Mouse (Mus musculus): ENCODE measurements at regions not wholly inside any gene's neighbourhood (a gene's known extent, or its start where the extent isn't known, plus 50 kb on each side); places are given as distances from the start of the nearest gene placed in this dataset. TPM values are rescaled to one million over a fixed set of nuclear protein-coding genes. Genes with fewer than 3 reads are reported as not detected.

DNA sequence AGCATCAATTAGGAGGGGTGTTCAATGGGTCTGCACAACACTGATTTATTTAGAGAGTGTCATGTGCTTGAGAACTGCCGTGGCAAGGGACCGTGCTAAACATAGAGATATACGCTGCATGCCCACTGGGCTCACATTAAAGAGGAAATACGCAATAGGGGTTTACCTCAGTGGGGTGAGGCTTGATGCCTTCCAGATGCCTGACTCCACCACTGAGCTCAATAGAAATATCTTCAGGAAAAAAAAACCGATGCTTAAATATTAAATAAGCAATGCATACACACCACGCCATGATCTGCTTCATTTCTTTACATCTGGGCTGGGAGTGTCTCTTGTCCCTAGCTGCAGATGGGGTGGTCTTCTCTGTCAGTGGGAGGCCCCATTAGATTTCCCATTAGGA is 63.9 kb upstream of the Gm10320 start:
- 45% methylated on average over 6 of the region's 6 CpGs for WGBS

DNA sequence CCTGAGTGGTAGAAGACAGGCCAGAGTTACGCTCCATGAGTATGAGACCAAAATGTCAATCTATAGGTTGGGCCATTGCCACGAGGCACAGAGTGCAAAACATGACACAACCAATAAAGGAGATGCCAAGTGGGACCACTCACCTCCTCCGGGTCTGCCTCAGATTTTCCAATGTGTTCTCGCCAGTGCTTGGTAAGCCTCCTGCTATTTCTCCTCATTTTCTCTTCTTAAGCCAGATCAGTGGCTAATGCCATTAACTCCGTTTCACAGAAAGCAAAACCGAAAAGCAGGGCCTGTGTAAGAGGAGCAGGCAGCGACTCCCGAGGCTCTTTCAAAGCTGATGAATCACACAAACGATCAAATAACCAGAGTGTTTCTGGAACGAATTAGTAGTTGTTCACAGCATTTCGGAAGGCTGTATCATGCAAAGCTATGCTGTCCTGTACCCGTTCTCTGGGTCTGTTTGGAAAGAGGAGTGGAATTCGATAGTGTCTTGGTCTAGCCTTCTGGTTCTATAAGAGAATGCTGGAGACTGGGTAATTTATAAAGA is 59.7 kb upstream of the Gm10320 start:
- Histone ChIP-seq H3K4me3 (ENCODE audit: low read depth, low read length) (no peak overlapping the region), H3K4me2 (ENCODE audit: low read length) (no peak overlapping the region), H3K27me3 (replicated peaks; ENCODE audit: control insufficient read depth, insufficient read depth, low read length) (no peaks in the 10 kb centered on the region), H3K9ac (ENCODE audit: low read length) (no peak overlapping the region), H3K4me1 (replicated peaks; ENCODE audit: control insufficient read depth, insufficient read depth, low read length) (no peaks in the 10 kb centered on the region), H3K27ac (ENCODE audit: low read depth) (no peak overlapping the region), H3K36me3 (ENCODE audit: control insufficient read depth, insufficient read depth, low read length) (no peaks in the 10 kb centered on the region), H3K9me3 (ENCODE audit: control insufficient read depth, low read length) (no peaks in the 10 kb centered on the region)
- 84% methylated on average over 13 of the region's 13 CpGs for WGBS
- no peak for ATAC-seq (replicated peaks; ENCODE audit: low FRiP score, low TSS enrichment, low read depth)
- DNase-seq (ENCODE audit: low spot score): no peak

More for the DNA sequence above, 63.9 kb upstream of the Gm10320 start:
- no peaks in the 10 kb centered on the region for H3K4me1 ChIP-seq (replicated peaks; ENCODE audit: control insufficient read depth, insufficient read depth, low read length)
- no peak overlapping the region for H3K4me3 ChIP-seq (ENCODE audit: low read depth, low read length)
- DNase-seq (ENCODE audit: low spot score) (no peak), ATAC-seq (replicated peaks; ENCODE audit: low FRiP score, low TSS enrichment, low read depth) (no peak)
- no peaks in the 10 kb centered on the region for H3K27me3 ChIP-seq (replicated peaks; ENCODE audit: control insufficient read depth, insufficient read depth, low read length)
- no peak overlapping the region for H3K4me2 ChIP-seq (ENCODE audit: low read length)
- H3K36me3 ChIP-seq (ENCODE audit: control insufficient read depth, insufficient read depth, low read length): no peaks in the 10 kb centered on the region
- H3K9ac ChIP-seq (ENCODE audit: low read length): no peak overlapping the region
- H3K9me3 ChIP-seq (ENCODE audit: control insufficient read depth, low read length): no peaks in the 10 kb centered on the region
- H3K27ac ChIP-seq (ENCODE audit: low read depth): no peak overlapping the region

DNA sequence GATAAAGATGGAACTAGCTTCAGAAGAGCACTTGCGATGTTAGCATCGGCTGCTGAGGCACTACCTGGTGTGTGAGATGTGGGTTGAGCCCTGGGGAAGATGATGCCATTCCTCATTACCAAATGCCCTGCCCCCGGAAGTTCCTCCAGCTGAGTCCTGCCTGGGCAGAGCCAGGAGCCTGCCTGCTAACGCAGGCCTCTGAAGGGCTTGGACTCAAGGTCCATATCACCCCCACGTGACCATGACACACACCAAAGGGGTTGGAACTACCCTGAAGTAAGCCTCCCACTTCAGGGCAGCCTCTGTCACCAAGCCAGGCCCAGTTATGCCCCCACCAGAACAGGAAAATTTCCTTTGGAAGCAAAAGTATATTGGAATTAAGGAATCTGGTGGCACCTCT is 55.4 kb upstream of the Gm10320 start:
- ATAC-seq (replicated peaks; ENCODE audit: low FRiP score, low TSS enrichment, low read depth): no peak
- Histone ChIP-seq H3K4me3 (ENCODE audit: low read depth, low read length) (no peak overlapping the region), H3K27me3 (replicated peaks; ENCODE audit: control insufficient read depth, insufficient read depth, low read length) (no peaks in the 10 kb centered on the region), H3K9me3 (ENCODE audit: control insufficient read depth, low read length) (no peaks in the 10 kb centered on the region), H3K27ac (ENCODE audit: low read depth) (no peak overlapping the region), H3K36me3 (ENCODE audit: control insufficient read depth, insufficient read depth, low read length) (no peaks in the 10 kb centered on the region), H3K9ac (ENCODE audit: low read length) (no peak overlapping the region), H3K4me1 (replicated peaks; ENCODE audit: control insufficient read depth, insufficient read depth, low read length) (no peaks in the 10 kb centered on the region), H3K4me2 (ENCODE audit: low read length) (no peak overlapping the region)
- WGBS: 71% methylated on average over 5 of the region's 5 CpGs
- DNase-seq (ENCODE audit: low spot score): no peak

DNA sequence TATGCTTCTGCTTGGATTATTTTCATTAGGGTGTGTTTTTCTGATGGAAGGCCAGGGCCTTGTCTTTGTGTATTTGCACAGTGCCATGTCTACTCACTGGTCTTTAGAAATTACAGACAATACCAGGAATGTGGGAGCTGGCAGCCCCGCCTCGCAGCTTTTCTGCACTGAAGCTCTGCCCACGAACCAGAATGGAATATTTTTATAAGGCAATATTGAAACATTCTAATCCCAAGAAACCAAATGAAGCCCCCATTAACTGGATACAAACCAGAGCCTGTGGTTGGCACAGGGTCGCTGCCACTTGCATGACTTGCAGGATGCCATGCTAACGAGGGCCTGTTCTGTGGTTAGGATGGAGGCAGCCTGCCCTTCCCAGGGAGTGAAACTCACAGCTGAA is 54.3 kb upstream of the Gm10320 start:
- 68% methylated on average over 5 of the region's 5 CpGs for WGBS
- H3K4me2 ChIP-seq (ENCODE audit: low read length): no peak overlapping the region
- H3K9ac ChIP-seq (ENCODE audit: low read length): no peak overlapping the region
- H3K4me1 ChIP-seq (replicated peaks; ENCODE audit: control insufficient read depth, insufficient read depth, low read length): no peaks in the 10 kb centered on the region
- H3K27me3 ChIP-seq (replicated peaks; ENCODE audit: control insufficient read depth, insufficient read depth, low read length): no peaks in the 10 kb centered on the region
- no peaks in the 10 kb centered on the region for H3K36me3 ChIP-seq (ENCODE audit: control insufficient read depth, insufficient read depth, low read length)
- no peaks in the 10 kb centered on the region for H3K9me3 ChIP-seq (ENCODE audit: control insufficient read depth, low read length)
- no peak overlapping the region for H3K4me3 ChIP-seq (ENCODE audit: low read depth, low read length)
- DNase-seq (ENCODE audit: low spot score) (no peak), ATAC-seq (replicated peaks; ENCODE audit: low FRiP score, low TSS enrichment, low read depth) (no peak)
- H3K27ac ChIP-seq (ENCODE audit: low read depth): no peak overlapping the region

DNA sequence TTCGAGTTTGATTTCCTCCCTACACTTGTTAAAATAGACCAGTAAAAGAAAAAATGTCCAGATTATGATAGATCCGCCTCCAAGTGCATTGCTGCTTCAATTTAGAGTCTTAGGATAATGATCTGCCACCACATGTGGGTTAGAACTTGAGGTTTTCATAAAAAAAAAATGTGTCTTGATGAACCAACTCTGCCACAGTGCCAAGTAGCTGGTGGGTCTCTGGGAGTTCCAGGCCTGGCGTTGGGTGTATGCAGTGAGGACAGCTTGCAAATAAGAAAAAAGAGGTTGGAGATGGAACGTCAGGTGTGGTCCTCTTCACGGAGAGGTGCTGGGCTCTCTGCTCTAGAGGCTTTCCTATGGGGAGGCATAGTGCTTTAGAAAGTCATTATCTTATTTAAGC is 53.6 kb upstream of the Gm10320 start:
- Histone ChIP-seq H3K27me3 (replicated peaks; ENCODE audit: control insufficient read depth, insufficient read depth, low read length) (no peaks in the 10 kb centered on the region), H3K4me3 (ENCODE audit: low read depth, low read length) (no peak overlapping the region), H3K27ac (ENCODE audit: low read depth) (no peak overlapping the region), H3K9me3 (ENCODE audit: control insufficient read depth, low read length) (no peaks in the 10 kb centered on the region), H3K9ac (ENCODE audit: low read length) (no peak overlapping the region), H3K36me3 (ENCODE audit: control insufficient read depth, insufficient read depth, low read length) (no peaks in the 10 kb centered on the region), H3K4me2 (ENCODE audit: low read length) (no peak overlapping the region), H3K4me1 (replicated peaks; ENCODE audit: control insufficient read depth, insufficient read depth, low read length) (no peaks in the 10 kb centered on the region)
- DNase-seq (ENCODE audit: low spot score) (no peak), ATAC-seq (replicated peaks; ENCODE audit: low FRiP score, low TSS enrichment, low read depth) (no peak)
- WGBS: 76% methylated on average over 5 of the region's 5 CpGs

DNA sequence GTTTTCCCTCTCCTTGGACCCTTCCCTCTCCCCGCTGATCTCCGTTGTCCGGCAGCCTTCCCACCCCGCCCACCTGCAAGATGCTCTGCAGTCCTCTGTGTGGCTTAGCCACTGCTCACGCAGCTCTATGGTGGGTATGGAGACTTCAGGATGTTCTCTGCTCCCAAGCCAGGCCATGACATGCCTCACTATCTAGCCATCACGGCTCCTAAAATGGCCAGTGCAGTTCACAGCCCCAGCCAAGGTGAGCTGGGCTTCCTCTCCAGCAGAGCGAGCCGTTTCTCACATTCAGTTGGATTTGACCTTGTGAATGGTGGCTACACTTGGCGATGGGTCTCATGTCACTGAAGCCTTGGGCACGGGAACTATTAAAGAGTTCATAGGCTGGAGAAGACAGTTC is 52.2 kb upstream of the Gm10320 start:
- no peaks in the 10 kb centered on the region for H3K9me3 ChIP-seq (ENCODE audit: control insufficient read depth, low read length)
- DNase-seq (ENCODE audit: low spot score) (no peak), ATAC-seq (replicated peaks; ENCODE audit: low FRiP score, low TSS enrichment, low read depth) (no peak)
- no peaks in the 10 kb centered on the region for H3K27me3 ChIP-seq (replicated peaks; ENCODE audit: control insufficient read depth, insufficient read depth, low read length)
- WGBS: 90% methylated on average over 10 of the region's 10 CpGs
- no peak overlapping the region for H3K4me2 ChIP-seq (ENCODE audit: low read length)
- H3K36me3 ChIP-seq (ENCODE audit: control insufficient read depth, insufficient read depth, low read length): no peaks in the 10 kb centered on the region
- H3K27ac ChIP-seq (ENCODE audit: low read depth): no peak overlapping the region
- H3K4me3 ChIP-seq (ENCODE audit: low read depth, low read length): no peak overlapping the region
- H3K9ac ChIP-seq (ENCODE audit: low read length): no peak overlapping the region
- no peaks in the 10 kb centered on the region for H3K4me1 ChIP-seq (replicated peaks; ENCODE audit: control insufficient read depth, insufficient read depth, low read length)

Small RNA genes in the stretch of these regions (microRNA-seq; reads per million reads assigned to microRNA genes)
- not detected for gene Gm22698

Measured in intestine, embryonic 14.5 days (tissue).